Mouse (Mus musculus) cerebellum, adult 8-10 months (tissue): Measurements from ENCODE around the gene Vwa8.
A peak's percentile ranks its signal among the peaks of the same experiment; 100 is the strongest.
"Not testable (repeated sequence)": the region's sequence is repeated elsewhere in the genome, so short reads cannot be mapped to it uniquely, and the experiment has no call there.

ENCODE experiments used
- DNase-seq: peaks from one replicate; pipeline ENCODE4 v3.0.0; 2022

Gene Vwa8

DNA sequence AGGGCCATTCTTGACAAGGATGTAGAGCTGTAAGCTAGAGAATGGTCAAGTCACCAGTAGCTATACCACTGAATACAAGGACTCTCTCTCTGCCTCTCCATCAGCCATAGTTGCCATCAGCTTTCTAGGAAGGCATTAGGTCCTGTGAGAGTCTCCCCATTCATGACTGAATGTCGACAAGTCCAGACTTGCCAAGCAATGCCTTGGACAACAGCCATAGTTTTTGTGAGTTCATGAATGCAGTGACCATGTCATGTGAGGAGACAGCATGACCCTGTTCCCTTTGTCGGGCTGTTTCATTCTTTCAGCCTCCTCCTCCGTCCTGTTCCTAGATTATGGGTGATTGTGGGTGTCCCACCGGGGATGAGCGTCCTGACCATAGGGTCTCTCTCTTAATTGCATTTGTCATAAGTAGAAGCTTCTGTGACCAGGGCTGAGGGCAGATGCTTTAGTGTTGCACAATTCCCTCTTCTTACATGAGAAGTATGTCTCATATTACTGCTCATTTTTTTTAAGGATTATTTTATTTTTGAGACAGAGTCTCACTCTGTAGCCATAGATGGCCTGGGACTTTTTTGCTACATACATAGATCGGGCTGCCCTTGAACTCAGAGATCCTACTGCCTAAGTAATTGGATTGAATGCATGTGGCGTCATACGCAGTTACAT is 37.8 kb downstream of the Vwa8 start:
- no peak for DNase-seq

DNA sequence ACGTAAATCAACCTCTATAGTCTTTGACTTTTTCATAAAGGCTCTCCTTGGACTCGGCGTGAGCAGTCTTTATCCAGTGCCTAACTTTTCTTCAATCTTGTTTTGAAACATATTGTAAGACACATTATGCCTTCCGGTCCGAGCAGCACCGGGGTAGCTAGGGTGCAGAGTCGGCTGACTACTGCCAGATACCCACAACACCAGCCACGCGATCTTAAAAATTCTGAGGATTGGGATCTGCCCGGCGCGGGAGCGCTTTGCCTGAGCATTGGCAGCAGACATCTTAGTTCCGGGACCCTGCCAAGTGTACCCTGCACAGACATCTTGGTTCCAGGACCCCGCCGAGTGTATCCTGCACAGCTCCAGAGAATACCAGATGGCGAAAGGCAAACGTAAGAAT is 38.6 kb downstream of the Vwa8 start:
- DNase-seq, result not testable (repeated sequence)

DNA sequence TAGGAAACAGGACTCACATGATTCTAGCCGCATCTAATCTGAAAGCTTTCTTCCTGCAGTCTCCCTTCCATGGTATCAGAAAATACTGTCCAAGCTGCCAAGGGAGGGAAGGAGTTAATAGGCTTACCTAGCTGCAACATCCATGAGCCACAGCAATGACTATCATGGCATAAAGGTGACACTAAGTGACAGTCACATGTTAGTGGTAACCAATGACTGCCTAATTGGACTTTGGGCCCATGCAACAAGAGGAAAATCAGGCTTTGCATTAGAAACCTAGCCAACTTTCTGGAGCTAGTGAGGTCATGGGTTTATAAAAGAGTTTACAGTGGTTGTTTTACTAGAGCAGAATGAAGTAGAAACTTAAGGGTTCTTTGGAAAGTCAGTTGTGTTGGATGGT is 46.6 kb downstream of the Vwa8 start:
- no peak for DNase-seq

DNA sequence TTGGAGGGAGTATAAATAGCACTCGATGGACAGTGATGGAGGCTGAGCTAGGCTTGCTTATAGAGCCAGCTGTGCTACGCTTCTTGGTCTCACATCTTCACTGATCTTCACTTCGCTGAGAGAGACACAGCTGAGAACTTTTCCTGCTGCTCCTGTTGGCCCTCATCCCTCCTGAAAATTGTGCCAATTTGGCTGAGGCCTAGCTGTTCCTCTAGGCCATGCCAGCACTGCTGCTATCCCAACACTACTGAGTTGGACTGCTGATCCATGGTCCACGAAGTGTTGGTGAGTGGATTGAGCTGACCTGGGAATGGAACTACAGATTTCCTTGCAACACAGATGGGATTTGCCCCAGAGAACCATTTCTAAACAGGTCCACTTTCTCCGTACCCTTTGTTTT is 47.4 kb downstream of the Vwa8 start:
- peak; percentile 43 for DNase-seq

DNA sequence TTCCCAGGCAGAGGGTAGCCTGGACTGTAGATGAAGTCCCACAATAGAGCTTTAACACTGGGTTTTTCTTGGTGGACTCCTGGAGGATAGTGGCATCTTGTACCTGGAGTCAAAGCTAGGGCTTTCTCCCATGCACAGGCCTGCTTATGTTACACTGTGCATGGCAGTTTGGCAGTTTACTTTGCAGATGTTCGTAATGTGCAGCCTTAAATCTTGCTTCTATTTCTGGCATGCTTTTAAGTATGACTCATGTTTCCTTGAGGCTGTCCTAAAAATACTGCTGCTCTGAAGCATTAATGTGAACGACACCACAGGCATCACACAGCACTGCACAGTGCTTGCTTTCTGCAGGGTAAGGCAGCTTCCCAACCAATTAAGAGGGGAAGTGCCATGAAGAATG is 51.9 kb downstream of the Vwa8 start:
- DNase-seq, result no peak

DNA sequence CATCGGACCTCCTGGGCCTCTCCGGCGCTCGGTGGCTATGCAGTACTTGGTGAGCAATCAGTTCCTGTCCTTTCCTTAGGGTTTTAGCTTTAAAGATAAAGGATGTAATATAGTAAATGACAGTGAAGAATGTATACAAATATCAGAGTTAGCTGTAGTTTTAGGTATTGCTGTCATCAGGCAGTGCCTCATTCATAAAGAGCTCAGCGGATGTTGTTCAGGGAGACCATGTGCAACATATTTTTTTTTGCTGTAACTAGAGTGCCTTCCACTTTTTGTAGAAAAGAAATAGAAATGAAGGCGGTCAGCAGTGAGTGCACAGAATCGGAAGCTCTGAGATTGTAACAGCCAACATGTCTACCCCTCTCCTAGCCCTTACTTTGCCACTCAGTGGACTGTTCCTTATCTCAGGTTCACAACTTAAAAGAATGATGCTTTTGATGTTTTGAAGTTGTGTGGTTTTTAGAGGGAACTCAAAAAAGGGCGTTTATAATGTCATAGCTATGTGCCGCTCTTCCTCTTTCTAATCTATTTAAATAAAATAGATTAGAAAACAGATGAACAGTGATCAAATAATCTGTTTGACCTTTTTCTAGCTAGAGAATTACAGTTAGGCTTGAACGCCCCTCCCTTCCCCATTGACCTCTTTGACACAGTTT is 59.5 kb downstream of the Vwa8 start:
- DNase-seq, result no peak

DNA sequence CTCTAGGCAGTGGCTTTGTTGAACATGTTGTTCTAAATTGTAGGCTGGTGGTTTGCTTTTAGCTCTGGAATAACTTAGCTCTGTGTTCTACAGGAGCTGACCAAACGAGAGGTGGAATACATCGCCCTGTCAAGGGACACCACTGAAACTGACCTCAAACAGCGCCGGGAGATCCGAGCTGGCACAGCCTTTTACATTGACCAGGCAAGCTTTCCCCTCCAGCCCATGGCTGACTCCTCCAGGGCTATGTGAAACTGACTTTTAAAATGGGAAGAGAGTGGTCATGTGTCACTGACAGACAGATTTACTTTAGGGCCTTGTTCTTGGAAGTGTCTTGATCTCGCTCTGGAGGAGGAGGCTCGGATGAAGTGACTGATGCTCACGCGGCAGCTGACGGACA is 63.2 kb downstream of the Vwa8 start:
- no peak for DNase-seq

DNA sequence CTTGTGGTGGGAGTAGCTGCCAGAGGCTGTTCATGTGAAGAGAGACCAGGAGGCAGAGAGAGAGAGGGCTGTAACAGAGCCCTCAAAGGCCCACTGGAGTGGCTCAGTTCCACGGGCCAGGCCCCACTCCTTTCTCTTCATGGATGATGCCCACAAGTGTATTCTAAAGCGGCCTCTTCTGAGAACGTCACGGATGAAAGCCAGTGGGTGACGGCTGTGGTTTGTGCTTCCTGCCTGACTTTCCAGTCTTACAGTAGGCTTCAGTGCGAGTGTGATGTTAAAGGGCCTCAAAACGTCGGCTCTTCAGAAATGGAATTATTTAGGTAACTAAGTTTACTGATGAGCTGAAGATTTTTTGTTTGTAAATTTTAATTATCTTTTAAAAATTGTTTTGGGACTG is 65.3 kb downstream of the Vwa8 start:
- DNase-seq, result no peak

DNA sequence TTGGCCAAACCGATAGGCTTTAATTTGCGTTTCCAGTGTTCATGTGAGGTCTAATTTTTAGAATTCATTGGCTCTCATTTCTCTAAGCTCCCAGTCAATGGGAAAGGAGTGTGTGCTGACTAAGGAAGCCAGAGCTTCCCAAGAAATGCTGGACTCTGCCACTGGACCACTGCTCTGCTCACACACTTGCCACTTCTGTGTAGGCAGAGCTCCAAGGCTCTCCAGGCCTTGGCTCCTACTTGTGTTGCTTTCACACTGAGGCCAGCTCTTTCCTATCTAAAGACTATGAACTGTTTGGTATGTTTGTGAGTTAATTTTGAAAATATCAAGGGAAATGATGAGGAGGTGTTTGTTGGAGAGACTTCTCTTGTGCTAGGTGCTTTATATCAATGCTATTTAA is 67.8 kb downstream of the Vwa8 start:
- DNase-seq, result no peak

DNA sequence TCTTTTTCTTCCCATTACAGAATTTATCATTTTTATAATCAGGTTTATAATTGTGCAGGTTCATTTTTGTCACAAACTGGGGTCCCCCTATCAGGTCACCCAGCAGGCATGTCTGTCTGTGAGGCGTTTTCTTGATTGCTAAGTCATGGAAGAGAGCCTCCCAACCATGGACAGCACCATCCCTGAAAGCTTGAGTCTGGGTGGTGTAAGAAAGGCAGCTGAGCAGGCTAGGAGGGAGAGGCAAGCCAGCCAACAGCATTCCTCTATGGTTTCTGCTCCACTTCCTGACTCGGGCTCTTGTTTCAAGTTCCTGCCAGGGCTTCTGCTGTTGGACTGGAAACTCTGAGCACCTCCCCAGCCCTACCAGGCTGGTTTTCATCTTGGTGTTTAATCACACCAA is 72.4 kb downstream of the Vwa8 start:
- no peak for DNase-seq

DNA sequence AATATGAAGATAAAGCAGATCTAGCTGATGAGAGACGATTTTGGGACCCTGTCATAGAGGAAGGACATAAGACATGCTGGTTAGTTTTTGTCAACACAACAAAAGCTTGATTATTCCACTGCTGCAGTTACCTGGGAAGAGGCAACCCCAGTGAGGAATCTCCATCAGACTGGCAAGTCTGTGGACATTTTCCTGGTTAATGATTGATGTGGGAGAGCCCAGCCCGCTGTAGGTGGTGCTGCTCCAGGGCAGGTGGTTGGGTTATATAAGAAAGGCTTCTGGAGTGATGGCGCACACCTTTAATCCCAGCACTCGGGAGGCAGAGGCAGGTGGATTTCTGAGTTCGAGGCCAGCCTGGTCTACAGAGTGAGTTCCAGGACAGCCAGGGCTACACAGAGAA is 74.8 kb downstream of the Vwa8 start:
- DNase-seq, result no peak

DNA sequence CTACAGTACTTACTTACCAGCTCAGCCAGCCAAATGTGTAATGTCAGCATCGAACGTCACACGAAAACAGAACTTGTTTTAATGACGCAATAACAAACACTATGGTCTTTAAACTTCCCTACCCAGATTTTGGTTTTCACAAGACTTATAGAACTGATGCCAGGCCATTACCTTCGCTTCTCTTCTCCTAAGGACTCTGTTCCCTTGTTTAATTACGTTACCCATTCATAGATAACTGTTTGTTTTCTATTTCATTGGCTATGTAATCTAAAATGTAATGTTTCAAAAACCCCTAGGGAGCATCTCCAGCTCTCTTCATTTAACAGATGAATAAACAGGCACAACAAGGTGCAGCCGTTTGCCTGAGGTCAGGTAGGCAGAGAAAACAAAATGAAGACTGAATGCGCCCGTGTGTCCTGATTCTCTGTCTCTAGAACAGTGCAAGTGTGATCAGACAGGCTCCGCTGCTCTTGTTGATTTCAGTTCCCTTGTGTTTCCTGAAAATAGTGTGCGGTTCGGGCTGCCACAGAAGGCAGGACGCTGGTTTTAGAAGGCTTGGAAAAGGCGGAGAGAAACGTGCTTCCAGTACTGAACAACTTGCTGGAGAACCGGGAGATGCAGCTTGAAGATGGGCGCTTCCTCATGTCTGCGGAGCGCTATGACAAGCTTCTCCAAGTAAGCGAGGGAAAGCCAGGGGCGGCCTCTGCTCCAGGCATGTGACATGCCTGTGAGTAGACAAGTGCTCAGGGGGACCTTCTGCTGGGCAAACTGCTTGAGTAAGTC is 76.1 kb downstream of the Vwa8 start:
- no peak for DNase-seq

DNA sequence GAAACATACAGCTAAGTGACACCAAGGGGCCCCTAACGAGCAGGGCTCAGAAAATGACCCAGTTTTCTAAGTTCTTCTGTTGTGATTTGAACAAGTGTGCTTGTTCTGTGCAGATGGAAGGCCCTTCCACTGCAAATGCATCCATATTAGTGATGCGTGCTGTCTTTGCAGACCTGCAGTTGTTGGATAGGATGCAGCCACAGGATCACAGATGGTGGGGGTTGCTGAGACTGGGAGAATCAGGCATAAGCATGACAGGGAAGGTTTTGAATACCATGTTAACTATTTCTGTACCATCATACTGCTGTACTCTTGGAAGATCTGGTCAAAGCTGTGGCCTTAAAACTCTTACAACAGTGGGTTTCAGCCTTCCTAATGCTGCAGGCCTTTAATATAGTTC is 83.2 kb downstream of the Vwa8 start:
- no peak for DNase-seq

DNA sequence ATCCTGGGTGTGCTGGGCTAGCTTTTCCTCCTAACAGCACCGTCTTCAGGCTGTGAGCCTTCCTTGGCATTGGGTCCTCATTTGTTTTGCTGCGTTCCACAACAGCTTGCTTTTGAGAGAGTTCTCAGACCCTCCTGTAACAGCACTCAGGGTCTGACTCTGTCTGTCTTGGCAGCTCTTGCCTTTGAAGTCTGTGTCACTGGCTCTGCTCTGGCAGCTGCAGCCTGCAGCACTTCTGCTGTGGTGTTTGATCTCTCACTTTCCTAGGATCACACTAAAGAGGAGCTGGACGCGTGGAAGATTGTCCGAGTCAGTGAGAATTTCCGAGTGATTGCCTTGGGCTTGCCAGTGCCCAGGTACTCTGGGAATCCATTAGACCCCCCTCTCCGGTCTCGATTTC is 84.5 kb downstream of the Vwa8 start:
- DNase-seq, result no peak

DNA sequence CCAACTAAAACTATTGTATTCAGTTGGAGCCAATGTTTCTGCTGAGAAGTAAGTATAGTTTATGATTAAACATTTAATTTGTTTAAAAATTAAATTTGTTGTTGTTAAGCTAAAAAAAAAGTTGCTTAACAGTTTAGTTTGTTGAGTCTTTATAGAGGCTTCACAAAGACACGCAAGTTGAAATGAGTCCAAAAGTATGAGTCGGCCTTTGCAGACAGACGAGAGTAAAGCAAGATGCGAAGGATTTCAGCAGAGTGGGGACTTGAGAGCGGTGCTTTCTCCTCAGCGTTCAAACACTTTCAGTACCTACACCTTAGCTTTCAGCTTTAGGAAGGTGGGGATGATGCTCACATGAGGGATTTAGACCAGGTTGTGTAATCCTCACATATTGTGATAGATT is 85.7 kb downstream of the Vwa8 start:
- DNase-seq, result no peak

DNA sequence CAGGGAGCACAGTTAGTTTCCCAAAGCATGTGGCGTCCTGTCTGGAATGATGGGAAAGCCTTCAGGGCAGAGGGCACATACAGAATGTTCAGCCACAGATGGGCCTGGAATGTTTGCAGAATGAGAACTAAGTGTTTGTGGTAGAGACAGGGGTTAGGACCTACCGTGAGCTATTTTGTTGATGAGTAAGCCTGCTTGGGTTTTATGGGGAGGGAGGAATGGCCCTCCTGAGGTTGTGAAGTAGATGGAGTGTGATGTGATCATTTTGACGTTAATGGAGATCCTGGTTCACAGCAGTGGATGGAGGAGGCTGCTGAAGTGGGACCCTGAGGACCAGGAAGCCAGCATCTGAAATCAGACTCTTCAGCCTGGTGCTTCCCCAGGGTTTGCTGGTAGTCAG is 86.9 kb downstream of the Vwa8 start:
- DNase-seq, result no peak

DNA sequence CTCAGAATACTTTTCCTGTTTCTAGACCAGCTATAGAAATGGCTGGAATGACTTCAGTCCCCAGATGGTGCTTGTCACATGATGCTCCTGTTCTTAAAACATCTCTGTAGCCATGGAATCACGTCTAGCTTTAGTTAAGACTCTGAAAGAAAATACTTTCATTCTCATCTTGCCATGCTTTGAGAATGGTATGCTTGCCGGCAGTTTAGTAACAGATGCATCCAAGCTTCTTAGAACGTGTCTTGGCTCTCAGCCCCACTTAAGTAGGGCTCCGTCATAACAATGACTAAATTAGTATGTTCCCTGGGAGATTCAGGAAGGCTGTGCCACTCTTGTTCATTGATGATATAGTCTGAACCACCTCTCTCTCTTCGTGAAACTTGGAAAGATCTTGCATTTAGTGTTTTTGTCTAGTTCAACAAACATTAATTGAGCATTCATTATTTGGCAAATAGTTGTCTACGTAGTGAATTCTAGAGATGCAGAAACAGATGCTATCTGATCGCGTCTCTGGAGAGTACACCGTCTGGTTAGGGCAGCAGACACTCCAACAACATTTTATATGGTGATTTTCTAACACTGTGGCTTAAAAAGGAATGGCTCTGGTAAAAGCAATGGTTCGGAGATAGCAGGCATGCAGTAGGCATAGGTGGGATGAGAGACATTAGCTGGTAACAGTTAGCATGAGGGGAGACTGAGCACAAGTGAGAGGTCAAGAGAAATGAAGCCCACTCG is 93.1 kb downstream of the Vwa8 start:
- no peak for DNase-seq

DNA sequence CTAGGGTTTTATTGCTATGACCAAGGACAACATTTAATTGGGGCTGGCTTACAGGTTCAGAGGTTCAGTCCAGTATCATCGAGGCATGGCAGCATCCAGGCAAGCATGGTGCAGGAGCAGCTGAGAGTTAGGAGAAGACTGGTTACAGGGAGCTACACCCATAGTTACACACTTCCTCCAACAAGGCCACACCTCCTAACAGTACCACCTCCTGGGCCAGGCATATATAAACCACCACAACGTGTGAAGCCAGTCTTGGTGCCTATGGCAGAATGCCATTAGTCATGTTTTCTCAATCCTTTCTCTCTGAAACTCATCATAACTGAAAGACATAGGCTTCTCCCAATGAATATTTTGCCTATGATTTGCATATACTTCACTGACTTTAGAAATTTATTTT is 106.9 kb downstream of the Vwa8 start:
- no peak for DNase-seq

DNA sequence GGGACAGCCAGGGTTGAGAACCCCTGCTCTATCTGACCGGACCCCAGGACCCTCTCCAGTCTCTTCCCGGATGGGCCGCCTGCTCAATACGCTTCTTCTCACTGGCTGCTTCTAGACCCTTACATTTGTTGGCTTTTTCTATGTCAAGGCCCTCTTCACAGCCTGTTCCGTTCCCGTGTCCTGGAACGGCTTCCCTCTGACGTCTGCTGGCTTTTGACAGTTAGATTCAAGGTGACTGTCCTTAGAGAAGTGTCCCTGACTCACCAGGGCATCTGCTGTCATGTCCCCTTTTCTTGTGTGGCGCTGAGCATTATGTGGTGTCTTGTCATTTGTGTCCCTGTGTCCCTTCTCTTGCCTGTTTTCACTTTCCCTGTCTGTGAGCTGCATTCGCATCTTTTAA is 121.8 kb downstream of the Vwa8 start:
- DNase-seq, result no peak

DNA sequence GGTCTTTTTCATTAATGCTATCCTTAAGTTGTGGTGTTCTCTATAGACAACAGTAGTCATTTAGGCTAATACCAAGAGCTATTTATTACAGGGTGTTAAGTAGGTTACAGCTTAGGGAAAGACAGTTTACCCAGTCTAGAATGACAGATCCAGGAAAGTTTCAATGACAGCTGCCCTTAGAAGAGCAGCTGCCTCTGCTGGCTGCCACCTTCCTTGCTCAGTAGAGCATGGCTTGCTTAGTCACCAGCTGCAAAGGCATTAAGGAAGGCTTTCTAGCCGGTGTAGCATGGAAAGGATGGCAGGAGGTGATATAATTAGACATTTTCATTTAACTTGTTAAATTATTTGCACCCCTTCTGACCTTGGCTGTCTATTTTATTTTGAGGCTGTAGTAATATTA is 123.6 kb downstream of the Vwa8 start:
- DNase-seq, result no peak

DNA sequence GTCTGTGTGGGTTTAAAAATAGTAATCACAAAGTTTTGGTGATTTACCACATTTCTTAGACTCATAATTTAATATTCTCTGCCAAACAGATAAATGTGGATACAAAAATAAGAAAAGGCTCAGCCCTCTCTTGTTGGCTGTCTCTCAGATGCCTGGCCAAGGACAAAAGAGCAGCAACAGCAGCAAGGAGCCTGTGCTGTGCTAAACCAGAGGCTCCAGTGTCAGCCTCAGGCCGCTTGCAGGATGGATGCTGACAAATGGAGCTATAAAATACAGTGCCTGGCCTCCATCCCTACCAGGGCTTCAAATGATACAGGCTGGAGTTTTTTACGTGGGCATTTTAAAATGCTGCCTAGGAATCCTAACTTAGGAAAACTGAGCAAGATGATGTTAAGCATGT is 134.3 kb downstream of the Vwa8 start:
- no peak for DNase-seq

DNA sequence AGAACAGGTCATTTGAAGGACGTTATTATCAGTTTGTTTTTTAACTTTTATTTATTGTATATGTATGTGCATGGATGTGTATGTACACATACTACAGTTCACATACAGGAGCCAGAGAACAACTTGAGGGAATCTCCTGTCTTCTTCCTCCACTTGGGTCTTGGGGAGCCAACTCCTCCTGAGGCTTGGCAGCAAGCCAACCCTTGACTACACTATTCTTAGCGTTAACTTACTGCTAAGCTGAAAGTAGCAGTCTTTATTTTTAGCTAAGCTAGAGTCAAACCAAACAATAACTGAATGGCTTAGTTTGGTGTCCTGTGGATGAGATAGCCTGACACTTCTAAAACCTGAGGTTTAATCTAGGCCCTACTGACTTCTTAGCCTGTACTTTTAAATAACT is 135.4 kb downstream of the Vwa8 start:
- DNase-seq, result no peak

DNA sequence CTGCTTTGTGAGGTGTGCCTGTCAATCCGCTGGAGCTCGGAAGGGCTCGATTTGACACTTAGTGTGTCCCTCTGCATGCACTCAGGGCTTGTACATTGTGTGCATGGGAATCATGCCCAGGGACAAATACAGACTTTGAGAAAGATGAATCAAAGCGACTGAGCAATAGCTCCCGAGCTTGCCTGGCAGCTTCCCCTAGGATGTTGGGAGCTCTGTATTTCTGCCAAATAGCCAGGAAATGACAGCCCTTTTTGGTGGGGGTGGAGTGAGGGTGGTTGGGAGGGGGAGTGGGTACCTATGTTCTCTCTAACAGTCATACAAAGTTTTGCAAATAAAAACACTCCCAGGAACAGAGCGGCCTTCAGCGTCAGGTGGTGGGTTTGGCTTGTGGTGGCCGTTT is 138.7 kb downstream of the Vwa8 start:
- DNase-seq, result no peak

DNA sequence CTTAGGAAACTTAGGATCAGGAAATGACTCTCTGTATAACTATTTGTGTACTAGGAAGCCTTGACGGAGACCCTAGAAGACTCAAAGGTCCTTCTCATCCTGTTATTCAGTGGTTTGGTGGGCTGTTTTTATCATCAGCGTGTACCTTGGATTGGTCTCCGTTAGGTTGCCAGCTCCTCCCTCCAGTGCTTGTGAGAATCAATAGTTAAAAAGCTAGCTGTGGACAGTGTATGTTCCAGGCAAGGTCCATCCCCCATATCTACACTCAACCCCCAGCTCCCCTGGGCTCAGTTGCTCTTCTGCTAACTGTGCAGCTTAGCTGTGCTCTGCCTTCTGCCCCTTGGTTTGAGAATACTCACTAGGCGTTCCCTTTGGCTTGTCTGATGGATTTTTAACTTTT is 143.6 kb downstream of the Vwa8 start:
- no peak for DNase-seq
